Mouse (Mus musculus): ENCODE results near the gene Tenm2.

DNA sequence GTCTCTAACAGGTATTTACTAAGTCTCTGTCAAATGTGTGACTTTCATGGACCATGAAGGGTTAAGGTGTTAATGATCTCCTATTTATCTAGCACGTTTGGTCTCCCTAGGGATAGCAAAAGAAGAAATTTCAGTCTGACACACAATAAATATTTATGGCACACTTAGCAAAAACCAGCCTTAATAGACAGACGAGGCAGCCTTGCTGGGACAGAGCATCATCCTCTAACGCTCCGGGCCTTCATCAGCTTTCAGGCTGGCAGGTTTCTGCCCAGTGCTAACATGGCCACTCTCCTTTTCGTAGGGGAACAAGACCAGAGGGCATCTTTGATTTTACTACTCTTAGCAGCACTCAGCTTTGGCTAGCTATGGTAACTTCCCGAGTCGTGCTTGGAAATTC lies 537.5 kb downstream of the Tenm2 start:
- TF ChIP-seq POLR2A (IDR thresholded peaks at IDR 0.05; ENCODE audit: control insufficient read depth, low read depth, low read length) (no peak), CTCF (IDR thresholded peaks at IDR 0.05; ENCODE audit: control insufficient read depth, insufficient read depth, insufficient replicate concordance, low read depth, low read length) (no peak)

All from testis, adult 2 months (tissue).